Mouse (Mus musculus): ENCODE data around the gene Ccdc78. TPM values are rescaled to one million over a fixed set of nuclear protein-coding genes. Genes with fewer than 3 reads are reported as not detected.

The Ccdc78 gene
- polyA plus RNA-seq, 1 experiment from 2014 or later: 0.29 TPM

DNA sequence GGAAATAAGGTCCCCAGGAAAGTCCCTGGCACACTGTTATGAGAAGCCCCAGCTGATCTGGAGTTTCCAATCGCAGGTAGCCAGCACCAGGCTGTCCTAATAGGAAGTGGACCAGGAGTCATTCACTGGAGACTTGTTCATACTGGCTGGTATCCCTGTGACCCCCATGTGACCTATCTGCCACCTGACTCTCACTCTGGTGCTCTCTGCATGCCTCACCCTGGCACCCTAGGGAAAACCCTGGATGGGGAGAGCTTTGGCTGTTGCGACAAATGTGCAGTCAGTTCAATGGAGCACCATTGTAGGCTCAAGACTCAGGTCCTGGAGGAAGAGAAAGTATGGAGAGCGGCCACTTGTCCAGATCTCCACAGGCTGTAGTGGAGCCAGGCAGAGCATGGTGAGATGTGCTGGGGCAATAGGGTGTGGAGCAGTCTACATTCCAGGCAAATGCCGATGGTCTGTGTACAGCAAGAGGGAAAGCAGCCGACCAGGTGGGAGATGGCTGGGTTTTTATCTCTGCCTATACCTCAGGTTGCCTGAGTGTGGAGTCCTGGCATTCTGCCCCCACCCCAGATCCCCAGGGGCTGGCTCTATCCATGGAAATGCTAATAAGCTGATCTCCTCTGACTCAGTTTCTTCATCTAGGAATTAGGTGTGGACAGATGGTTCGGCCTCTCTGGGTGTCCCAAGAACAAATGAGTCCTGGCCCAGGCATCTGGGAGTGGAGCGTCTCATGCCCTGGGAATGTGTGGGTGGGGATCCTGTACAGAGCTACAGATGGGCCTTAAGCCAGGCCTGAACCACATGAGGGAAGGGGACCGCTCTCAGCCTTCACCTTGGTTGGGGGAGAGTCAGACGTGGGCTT is 29.8 kb upstream of the Ccdc78 start:
- H3K4me2 ChIP-seq (replicated peaks): no peak overlapping the region
- no peaks in the 10 kb centered on the region for H3K27me3 ChIP-seq
- H3K4me3 ChIP-seq: no peak overlapping the region
- WGBS: 78% methylated on average over 9 of the region's 9 CpGs
- H3K4me1 ChIP-seq: peaks cover 10% of the 10 kb centered on the region
- H3K27ac ChIP-seq: no peak overlapping the region
- H3K9ac ChIP-seq: no peak overlapping the region
- H3K36me3 ChIP-seq: no peaks in the 10 kb centered on the region
- no peak for ATAC-seq (ENCODE audit: insufficient number of reproducible peaks, insufficient read depth, low FRiP score, low TSS enrichment)
- no peaks in the 10 kb centered on the region for H3K9me3 ChIP-seq

DNA sequence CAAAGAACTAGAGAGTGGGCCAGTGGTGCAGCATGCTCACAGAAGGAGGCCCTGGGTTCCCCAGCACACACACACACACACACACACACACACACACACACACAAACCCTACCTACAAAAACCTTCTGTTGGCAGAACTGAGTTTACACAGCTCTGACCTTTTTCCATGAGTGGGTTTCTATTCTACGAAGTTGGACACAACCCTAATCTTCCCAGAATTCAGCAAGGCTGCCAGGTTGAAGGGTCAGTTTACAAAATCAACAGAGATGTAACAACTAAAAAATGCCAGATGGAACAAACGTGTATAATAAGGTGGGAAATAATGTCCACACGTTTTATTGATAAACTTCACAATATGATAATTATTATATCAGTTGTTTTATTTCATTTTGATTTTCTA is 28.7 kb upstream of the Ccdc78 start:
- H3K36me3 ChIP-seq: no peaks in the 10 kb centered on the region
- no peak overlapping the region for H3K27ac ChIP-seq
- ATAC-seq (ENCODE audit: insufficient number of reproducible peaks, insufficient read depth, low FRiP score, low TSS enrichment): no peak
- no peaks in the 10 kb centered on the region for H3K27me3 ChIP-seq
- 55% methylated on average over 3 of the region's 3 CpGs for WGBS
- no peak overlapping the region for H3K4me2 ChIP-seq (replicated peaks)
- H3K9ac ChIP-seq: no peak overlapping the region
- H3K4me1 ChIP-seq: peaks cover 6% of the 10 kb centered on the region
- H3K9me3 ChIP-seq: no peaks in the 10 kb centered on the region
- H3K4me3 ChIP-seq: no peak overlapping the region

GRCm38 (mm10) chr17:25760148-25760547 is 26.2 kb upstream of the Ccdc78 start:
- no peaks in the 10 kb centered on the region for H3K27me3 ChIP-seq
- no peak for ATAC-seq (ENCODE audit: insufficient number of reproducible peaks, insufficient read depth, low FRiP score, low TSS enrichment)

GRCm38 (mm10) chr17:25761561-25761970 is 24.8 kb upstream of the Ccdc78 start:
- H3K9ac ChIP-seq: no peak overlapping the region

More at GRCm38 (mm10) chr17:25760148-25760547, 26.2 kb upstream of the Ccdc78 start:
- no peak overlapping the region for H3K4me3 ChIP-seq
- H3K4me1 ChIP-seq: peaks cover 6% of the 10 kb centered on the region
- no peak overlapping the region for H3K4me2 ChIP-seq (replicated peaks)
- no peak overlapping the region for H3K9ac ChIP-seq
- WGBS: 84% methylated on average over 8 of the region's 8 CpGs
- H3K9me3 ChIP-seq: no peaks in the 10 kb centered on the region
- no peak overlapping the region for H3K27ac ChIP-seq
- H3K36me3 ChIP-seq: no peaks in the 10 kb centered on the region

GRCm38 (mm10) chr17:25762591-25762990 is 23.8 kb upstream of the Ccdc78 start:
- H3K4me2 ChIP-seq (replicated peaks): no peak overlapping the region
- ATAC-seq (ENCODE audit: insufficient number of reproducible peaks, insufficient read depth, low FRiP score, low TSS enrichment): no peak
- 32% methylated on average over 3 of the region's 3 CpGs for WGBS
- no peaks in the 10 kb centered on the region for H3K9me3 ChIP-seq
- H3K4me3 ChIP-seq: no peak overlapping the region
- no peaks in the 10 kb centered on the region for H3K4me1 ChIP-seq
- no peak overlapping the region for H3K9ac ChIP-seq
- H3K27ac ChIP-seq: no peak overlapping the region
- H3K36me3 ChIP-seq: no peaks in the 10 kb centered on the region
- peaks cover 10% of the 10 kb centered on the region; the same call in 1 of the 2 replicates for H3K27me3 ChIP-seq

More at GRCm38 (mm10) chr17:25761561-25761970, 24.8 kb upstream of the Ccdc78 start:
- no peaks in the 10 kb centered on the region for H3K4me1 ChIP-seq
- no peak overlapping the region for H3K27ac ChIP-seq
- WGBS: 44% methylated on average over 4 of the region's 4 CpGs
- H3K27me3 ChIP-seq: peaks cover 8% of the 10 kb centered on the region; the same call in 1 of the 2 replicates
- H3K4me3 ChIP-seq: no peak overlapping the region
- no peaks in the 10 kb centered on the region for H3K36me3 ChIP-seq
- ATAC-seq (ENCODE audit: insufficient number of reproducible peaks, insufficient read depth, low FRiP score, low TSS enrichment): no peak
- H3K4me2 ChIP-seq (replicated peaks): no peak overlapping the region
- H3K9me3 ChIP-seq: no peaks in the 10 kb centered on the region

- no peak overlapping the region for H3K27ac ChIP-seq
- H3K4me1 ChIP-seq: no peaks in the 10 kb centered on the region
- 34% methylated on average over 5 of the region's 5 CpGs for WGBS
- no peak; the same call in 1 of the 2 replicates for ATAC-seq (ENCODE audit: insufficient number of reproducible peaks, insufficient read depth, low FRiP score, low TSS enrichment)
- no peak overlapping the region for H3K4me3 ChIP-seq
- no peak overlapping the region for H3K9ac ChIP-seq
- no peak overlapping the region for H3K4me2 ChIP-seq (replicated peaks)
- no peaks in the 10 kb centered on the region for H3K9me3 ChIP-seq
- peaks cover 10% of the 10 kb centered on the region; the same call in 1 of the 2 replicates for H3K27me3 ChIP-seq
- H3K36me3 ChIP-seq: no peaks in the 10 kb centered on the region
These were observed 20.5 kb upstream of the Ccdc78 start for GRCm38 (mm10) chr17:25765886-25766285.

DNA sequence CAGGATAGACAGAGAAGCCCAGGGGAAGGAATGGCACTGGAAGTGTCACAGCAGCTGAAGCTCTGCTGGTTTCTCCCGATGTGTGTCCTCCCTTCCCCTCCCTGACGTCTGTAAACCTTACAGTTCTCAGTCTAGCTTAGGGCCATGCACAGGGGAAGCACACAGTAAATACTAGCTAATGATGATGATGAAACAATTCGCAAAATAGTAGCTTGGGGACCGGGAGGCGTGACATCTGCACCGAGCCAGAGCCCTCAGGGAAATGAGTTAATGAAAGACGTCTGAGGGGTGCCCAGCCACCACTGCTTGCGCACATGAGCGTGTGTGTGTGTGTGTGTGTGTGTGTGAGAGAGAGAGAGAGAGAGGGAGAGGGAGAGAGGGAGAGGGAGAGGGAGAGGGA is 17.0 kb upstream of the Ccdc78 start:
- Histone ChIP-seq H3K4me1 (peaks cover 4% of the 10 kb centered on the region), H3K27ac (no peak overlapping the region), H3K9me3 (no peaks in the 10 kb centered on the region), H3K4me3 (no peak overlapping the region), H3K9ac (no peak overlapping the region), H3K4me2 (replicated peaks) (no peak overlapping the region), H3K36me3 (no peaks in the 10 kb centered on the region), H3K27me3 (peaks cover 10% of the 10 kb centered on the region; the same call in 1 of the 2 replicates)
- 43% methylated on average over 9 of the region's 9 CpGs for WGBS
- ATAC-seq (ENCODE audit: insufficient number of reproducible peaks, insufficient read depth, low FRiP score, low TSS enrichment): no peak

GRCm38 (mm10) chr17:25773549-25774120 is 12.7 kb upstream of the Ccdc78 start, which contains the start of gene Narfl:
Narfl (plus strand) TSS chr17:25773776.
- H3K9me3 ChIP-seq: no peaks in the 10 kb centered on the region
- H3K27ac ChIP-seq: no peak within 1 kb of the TSS
- ATAC-seq (ENCODE audit: insufficient number of reproducible peaks, insufficient read depth, low FRiP score, low TSS enrichment): peak; percentile 73
- peak within 1 kb of the TSS; percentile 85 for H3K4me2 ChIP-seq (replicated peaks)
- under 1% methylated on average over 37 of the region's 37 CpGs for WGBS
- no peaks in the 10 kb centered on the region for H3K27me3 ChIP-seq
- H3K4me1 ChIP-seq: peaks cover 8% of the 10 kb centered on the region
- peak within 1 kb of the TSS; percentile 88 for H3K9ac ChIP-seq
- no peaks in the 10 kb centered on the region for H3K36me3 ChIP-seq
- H3K4me3 ChIP-seq: peak within 1 kb of the TSS; percentile 83

DNA sequence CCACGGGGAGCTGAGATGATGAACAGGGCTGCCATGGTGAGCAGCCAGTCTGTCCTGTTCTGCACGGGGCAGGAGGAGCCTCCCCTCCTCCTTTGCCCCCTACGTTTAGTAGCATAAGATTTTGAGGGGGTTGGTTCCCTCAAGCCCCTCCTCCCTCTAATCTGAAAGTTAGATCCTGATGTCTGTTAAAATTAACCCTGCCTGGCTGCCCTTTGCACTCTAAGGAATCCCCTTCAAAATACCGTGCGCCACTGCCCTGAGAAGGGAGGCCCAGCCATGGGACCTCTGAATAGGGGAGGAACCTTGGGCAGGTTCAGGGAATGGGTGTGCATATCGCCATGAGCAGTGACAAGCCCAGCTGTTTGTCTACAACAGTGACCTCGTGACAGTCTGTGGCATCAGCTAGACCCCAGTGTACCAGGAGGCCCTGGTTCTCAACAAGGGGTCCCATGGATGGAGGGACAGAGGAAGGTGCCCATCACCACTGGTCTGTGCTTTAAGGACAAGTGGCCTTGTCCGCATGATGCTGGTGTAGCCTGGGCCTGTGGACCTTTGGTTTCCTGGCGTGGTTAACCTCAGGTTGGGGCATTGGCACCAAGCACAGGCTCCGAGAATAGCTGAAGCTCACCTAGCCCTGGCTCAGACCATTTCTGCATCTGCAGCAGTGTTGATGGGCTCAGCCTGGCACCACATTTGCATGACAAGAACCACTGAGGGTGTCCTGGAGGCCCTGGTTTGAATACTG is 10.9 kb upstream of the Ccdc78 start:
- 77% methylated on average over 10 of the region's 10 CpGs for WGBS
- Histone ChIP-seq H3K9me3 (no peaks in the 10 kb centered on the region), H3K4me3 (no peak overlapping the region), H3K9ac (no peak overlapping the region), H3K27me3 (no peaks in the 10 kb centered on the region), H3K4me2 (replicated peaks) (peak overlapping the region; percentile 7; the same call in 1 of the 2 replicates), H3K36me3 (peaks cover 8% of the 10 kb centered on the region), H3K27ac (no peak overlapping the region), H3K4me1 (peaks cover 8% of the 10 kb centered on the region)
- no peak for ATAC-seq (ENCODE audit: insufficient number of reproducible peaks, insufficient read depth, low FRiP score, low TSS enrichment)

GRCm38 (mm10) chr17:25777948-25778347 is 8.4 kb upstream of the Ccdc78 start:
- H3K4me1 ChIP-seq: peaks cover 8% of the 10 kb centered on the region
- 93% methylated on average over 5 of the region's 5 CpGs for WGBS
- H3K36me3 ChIP-seq: peaks cover 32% of the 10 kb centered on the region

GRCm38 (mm10) chr17:25781339-25781738 is 5.0 kb upstream of the Ccdc78 start:
- Histone ChIP-seq H3K4me2 (replicated peaks) (no peak overlapping the region), H3K27ac (no peak overlapping the region), H3K36me3 (peaks cover 46% of the 10 kb centered on the region), H3K4me1 (peaks cover 24% of the 10 kb centered on the region), H3K27me3 (no peaks in the 10 kb centered on the region), H3K9ac (no peak overlapping the region), H3K9me3 (no peaks in the 10 kb centered on the region), H3K4me3 (no peak overlapping the region)
- ATAC-seq (ENCODE audit: insufficient number of reproducible peaks, insufficient read depth, low FRiP score, low TSS enrichment): no peak
- WGBS: 76% methylated on average over 6 of the region's 6 CpGs

More at GRCm38 (mm10) chr17:25777948-25778347, 8.4 kb upstream of the Ccdc78 start:
- no peak overlapping the region for H3K27ac ChIP-seq
- no peaks in the 10 kb centered on the region for H3K27me3 ChIP-seq
- no peaks in the 10 kb centered on the region for H3K9me3 ChIP-seq
- H3K4me2 ChIP-seq (replicated peaks): no peak overlapping the region
- ATAC-seq (ENCODE audit: insufficient number of reproducible peaks, insufficient read depth, low FRiP score, low TSS enrichment): no peak
- H3K9ac ChIP-seq: no peak overlapping the region
- no peak overlapping the region for H3K4me3 ChIP-seq

Data from embryonic facial prominence, embryonic 12.5 days (tissue).